Mouse (Mus musculus) retina, embryonic 14.5 days (tissue): Measurements from ENCODE around the gene Eif3k.

Source experiments
- DNase-seq: peaks from one replicate; pipeline ENCODE4 v3.0.0-alpha.2; 2015; ENCODE audit warnings: low spot score

Eif3k gene

GRCm38 (mm10) chr7:28958770-28959169 is 22.9 kb downstream of the Eif3k start:
- DNase-seq = no peak

- DNase-seq = no peak
Observed at GRCm38 (mm10) chr7:28957997-28958725, 23.5 kb downstream of the Eif3k start.

- DNase-seq = no peak
Observed at GRCm38 (mm10) chr7:28957286-28957685, 24.4 kb downstream of the Eif3k start.

DNA sequence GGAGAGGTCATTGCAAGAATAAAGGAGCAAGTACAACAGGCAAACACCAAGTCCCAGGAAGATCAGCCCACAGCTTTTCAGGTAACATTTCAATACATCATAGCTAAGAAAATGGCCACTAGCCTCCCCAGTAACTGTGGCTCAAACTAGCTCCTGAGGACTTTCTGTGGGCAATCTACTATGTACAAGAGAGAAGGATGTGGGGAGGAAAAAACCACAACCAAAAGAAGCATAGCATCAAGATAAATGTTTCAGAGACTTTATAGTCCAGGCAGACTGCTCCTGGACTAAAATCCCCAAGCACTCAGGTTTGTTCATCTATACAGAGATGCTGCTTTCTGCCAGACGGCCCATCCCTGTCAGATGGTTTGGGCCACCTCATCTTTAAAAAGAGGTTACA is 25.4 kb downstream of the Eif3k start:
- DNase-seq = no peak

- DNase-seq = no peak
Observed at GRCm38 (mm10) chr7:28955295-28955897, 26.3 kb downstream of the Eif3k start.

DNA sequence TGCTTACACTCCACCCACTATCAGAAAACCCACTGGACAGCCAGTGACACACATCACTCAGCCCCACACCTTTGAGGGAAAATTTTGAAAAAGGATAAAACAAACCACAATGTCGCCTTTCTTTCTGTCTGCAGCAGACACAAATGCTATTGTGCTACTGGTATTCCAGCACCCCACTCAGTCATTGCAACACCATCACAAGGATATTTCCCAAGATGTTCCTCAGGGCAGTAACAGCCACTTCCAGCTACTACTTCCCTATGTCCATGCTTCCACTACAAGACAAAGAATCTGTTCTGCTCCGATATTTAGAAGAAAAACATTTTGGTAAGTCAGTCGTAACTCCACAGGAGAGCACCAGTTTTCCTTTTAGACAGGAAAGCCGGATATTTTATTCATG is 26.9 kb downstream of the Eif3k start:
- no peak for DNase-seq

DNA sequence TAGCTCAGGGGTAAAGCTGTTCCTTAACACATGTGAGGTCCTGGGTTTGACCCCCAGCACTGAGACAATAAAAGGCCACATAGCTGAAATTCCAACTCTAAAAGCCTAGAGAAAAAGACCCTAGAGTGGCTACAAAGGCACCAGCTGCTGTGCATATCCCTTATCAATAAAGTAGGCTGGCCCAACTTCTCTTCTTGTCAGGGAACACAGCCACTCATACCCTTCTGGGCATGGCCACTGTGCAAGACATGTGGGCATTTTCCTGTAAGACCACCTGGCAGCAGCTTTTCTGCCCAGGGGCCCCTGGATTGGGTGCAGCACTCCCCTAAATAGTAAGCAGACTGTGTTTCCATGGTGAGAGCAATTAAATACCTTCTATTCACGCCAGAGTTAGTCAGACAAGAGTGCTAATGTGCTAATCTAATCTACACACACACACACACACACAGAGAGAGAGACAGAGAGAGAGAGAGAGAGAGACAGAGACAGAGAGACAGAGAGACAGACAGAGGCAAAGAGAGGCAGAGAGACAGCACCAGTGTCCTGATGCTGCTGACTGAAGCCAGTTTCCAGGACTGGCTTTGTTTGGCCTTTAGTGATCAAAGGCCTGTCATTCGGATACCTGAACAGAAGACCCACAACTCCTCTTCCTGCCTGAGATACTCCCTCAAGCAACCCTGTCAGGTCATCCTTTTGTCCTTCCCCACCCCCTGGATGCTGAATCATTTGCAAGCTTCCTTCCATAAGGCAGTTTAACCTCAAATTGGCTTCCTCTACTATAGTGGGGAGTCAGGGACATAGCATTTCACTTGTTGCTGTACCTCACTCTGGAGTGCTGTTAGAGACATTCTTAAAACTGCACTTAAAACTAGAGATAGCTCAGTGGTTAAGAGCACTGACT is 27.9 kb downstream of the Eif3k start:
- peak; percentile 27 for DNase-seq

DNA sequence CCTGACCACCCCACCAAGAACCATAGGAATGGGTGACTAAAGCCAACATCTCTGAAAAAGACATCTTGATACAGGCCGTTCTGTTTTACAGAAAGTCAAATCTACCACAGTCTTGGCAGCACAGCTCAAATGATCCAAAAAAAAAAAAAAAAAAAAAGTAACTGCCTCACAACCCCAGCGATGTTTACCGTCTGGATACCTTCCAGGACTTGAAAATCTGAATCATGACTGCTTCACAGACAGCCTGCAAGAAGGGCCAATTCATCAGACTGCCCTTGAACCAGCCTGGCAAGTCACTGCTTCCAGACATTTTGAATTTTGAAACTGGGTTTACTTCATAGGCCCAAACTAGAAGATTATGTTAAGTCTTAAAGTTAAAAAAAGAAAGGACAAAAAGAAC is 28.9 kb downstream of the Eif3k start:
- no peak for DNase-seq

- DNase-seq = no peak
Observed at GRCm38 (mm10) chr7:28951764-28952163, 29.9 kb downstream of the Eif3k start.

DNA sequence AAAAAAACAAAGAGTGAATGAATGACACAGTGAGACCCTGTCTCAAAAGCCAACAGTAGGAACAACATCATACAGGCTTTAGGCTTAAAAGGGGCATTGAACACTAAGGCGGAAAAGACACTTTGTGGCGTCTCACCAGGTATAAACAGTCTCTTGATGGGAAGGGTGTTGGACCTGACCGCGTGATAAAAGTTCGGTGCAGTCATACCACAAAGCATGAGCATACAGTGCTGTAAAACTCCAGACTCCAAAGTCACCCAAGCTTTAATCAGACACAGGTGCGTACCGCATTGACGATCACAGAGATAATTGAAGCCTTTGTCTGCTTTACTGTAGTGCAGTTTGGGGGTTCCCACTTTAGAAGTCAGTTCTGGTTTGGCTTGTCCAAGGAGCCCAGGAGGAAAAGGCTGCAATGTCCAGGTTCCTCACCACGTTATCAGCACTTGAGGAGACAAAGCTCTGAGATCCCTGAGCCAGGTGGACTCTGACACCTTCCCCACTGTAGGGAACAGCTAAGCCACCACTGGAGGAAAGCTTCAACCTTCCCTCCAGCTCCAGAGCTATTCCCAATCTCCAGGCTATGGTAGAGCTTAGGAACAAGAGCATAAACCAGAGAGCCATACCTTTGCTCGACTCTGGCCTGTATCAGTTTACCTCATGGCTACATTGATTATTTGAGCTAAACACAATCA is 31.2 kb downstream of the Eif3k start:
- DNase-seq = no peak

DNA sequence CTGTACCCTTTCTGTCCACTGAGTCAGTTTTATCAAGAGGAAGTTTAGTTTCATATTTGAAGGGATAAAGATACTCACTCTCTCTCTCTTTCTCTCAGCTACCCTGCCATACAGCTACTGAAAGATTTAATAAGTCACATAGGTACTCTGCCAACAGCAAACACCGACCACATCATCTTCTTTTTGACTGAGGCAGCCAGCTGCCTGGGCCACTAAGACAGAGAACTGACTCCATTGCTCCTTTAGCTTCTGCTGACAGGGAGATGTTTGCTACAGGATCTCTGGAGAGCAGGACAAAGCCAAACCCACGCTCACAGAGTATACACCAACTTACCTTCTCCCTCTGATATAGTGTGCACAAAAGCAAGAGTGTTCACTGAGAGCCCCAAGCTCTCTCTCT is 32.4 kb downstream of the Eif3k start:
- DNase-seq = no peak

- no peak for DNase-seq
Observed at GRCm38 (mm10) chr7:28948746-28949145, 32.9 kb downstream of the Eif3k start.

DNA sequence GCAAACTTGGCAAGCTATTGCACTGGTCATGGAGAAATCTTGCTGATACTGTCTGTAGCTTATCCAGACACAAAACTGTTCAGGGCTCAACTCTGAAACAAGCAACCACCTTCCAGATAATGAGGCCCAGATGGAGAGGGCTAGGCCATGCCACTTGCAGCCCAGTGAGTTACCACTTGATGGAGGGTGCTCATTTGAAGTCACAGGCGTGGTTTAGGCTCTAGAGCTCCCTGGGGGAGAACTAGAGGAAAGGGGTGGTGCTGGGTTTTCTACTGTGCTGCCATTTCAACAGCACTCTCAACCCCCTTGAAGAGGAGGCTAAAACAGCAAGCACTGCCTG is 35.4 kb downstream of the Eif3k start:
- no peak for DNase-seq

- no peak for DNase-seq
Observed at GRCm38 (mm10) chr7:28945416-28946270, 36.0 kb downstream of the Eif3k start.

DNA sequence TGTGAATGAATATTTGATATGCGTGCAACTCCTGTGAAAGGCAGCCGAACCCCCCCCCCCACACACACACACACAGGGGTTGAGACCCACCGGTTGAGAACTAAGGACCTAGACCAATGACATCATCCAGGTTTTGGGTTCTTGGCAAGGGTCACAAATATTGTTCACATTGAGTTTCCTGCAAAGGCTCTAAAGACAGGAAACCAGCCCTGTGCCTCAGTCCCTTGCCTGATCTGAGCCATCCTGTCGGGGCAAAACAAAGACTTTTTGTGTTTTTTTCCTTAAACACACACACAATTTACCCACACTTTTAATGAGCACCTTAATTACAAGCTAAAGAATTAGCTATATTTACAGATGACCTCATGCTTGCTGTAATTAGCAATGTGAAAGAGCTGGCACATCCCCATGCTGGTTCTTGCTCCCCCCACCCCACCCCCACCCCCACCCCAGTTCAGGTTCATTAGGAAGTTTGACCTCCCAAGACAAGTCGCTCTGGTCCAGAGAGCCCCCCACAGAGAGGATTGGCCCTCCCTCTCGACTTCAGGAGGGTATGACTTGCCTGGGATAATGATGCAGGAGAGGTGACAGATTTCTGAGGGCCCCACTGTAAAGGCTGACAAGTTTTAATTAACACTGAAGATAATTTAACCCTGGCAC is 36.8 kb downstream of the Eif3k start:
- DNase-seq = no peak

DNA sequence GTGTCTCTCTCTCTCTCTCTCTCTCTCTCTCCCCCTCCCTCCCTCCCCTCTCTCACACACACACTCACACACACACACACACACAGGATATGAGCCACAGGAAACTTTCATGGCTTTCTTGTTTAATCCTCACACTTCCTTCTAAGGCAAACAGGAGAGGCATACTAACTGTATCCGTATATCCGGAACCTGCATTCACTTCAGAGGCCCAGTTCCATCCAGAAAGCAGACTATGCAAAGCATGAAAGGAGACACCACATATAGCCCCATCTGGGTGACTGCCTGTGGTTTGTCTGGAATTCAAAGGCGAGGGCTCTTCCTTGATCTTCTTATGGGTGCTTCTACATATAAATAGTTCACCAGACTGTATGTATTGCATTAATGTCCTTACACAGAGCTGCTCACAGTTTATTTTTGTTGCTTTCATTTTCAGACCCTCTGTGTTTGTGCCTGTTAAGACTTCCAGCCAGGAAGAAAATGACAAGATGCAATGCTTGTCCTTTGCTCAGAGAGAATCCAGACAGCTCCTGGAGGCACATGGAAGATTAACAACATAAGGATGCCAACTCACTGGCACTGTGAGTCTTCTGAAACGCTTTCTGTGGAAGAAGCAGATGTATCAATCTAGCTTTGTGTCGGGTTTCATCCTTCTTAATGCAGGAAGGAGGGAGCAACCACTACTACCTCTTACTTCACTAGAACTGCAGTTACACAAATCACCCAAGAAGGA is 38.0 kb downstream of the Eif3k start:
- no peak for DNase-seq

DNA sequence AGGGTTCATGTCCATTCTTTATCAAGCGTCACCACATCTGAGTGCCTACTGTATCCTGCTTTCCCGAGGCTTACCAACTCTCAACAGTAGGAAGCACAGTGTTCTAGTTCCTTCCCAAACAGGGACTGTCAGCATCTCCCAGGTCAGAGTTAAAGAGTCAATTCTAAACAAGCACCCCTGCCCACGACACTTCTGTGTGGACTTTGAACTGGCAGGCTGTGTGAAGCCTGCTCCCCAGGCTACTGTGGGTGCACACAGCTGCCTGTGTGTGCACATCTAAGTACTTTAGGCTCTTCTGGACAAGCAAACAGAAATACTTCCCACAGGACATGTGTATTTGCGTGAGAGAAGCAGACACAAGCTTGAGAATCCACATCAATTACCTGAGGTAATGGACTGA is 40.1 kb downstream of the Eif3k start:
- DNase-seq = no peak

GRCm38 (mm10) chr7:28941129-28941528 is 40.5 kb downstream of the Eif3k start:
- no peak for DNase-seq

- no peak for DNase-seq
Observed at GRCm38 (mm10) chr7:28939418-28940183, 42.1 kb downstream of the Eif3k start.

DNA sequence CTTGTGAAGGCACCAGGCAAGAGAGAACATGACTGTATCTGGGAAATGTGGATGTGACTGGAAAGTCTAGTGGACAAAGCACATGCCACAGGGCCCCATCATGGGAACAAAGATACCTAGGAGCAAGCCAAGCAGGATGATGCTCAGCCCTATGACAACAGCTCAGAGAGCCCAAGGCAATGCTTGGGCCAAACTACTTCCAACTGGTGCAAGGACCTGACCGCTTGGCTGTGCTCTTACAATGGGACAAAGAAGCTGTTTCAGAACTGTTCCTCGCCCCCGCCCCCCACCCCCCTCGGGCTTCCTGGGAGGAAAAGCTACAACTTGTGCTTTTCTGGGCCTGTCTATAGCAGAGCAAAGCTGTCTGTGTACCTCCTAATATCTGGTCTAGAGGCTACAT is 43.0 kb downstream of the Eif3k start:
- no peak for DNase-seq
